11 mouse cellular contexts compared by ENCODE assay signal in genomic region chr6:49055256-49055733, GRCm38 (mm10). TPM values are rescaled to one million over a fixed set of nuclear protein-coding genes. Genes with fewer than 3 reads are reported as not detected.
DNase-seq lines count a peak whose midpoint lies in the region; ATAC-seq and TF ChIP-seq lines count a peak whose summit lies in the region.
"Had no signal": no experiment of that assay in that cellular context is flagged by ENCODE, and none has a peak within 500 bp of the region (broad histone marks: within the 10 kb centered on the region; RNA-seq: fewer than 3 reads in every experiment).

No protein-coding gene starts in this region.

- no peak for TF ChIP-seq CTCF in kidney, adult 2 months (conservative IDR thresholded peaks at IDR 0.05; ENCODE audit: insufficient read depth, insufficient read length, low read depth, low read length)
- no peak for TF ChIP-seq CTCF in hindbrain, postnatal 0 days (IDR thresholded peaks at IDR 0.05; ENCODE audit: low read depth)

- H3K27me3 ChIP-seq in kidney, embryonic 15.5 days: no peaks in the 10 kb centered on the region
- no peaks in the 10 kb centered on the region for H3K27me3 ChIP-seq in kidney, adult 2 months (replicated peaks; ENCODE audit: control insufficient read depth, insufficient read depth, low read length)
- no peaks in the 10 kb centered on the region for H3K27me3 ChIP-seq in embryonic facial prominence, embryonic 14.5 days (replicated peaks; ENCODE audit: control insufficient read depth, insufficient read depth, low read length)
- H3K27me3 ChIP-seq in hindbrain, postnatal 0 days (ENCODE audit: insufficient read depth, low read length): no peaks in the 10 kb centered on the region
- no peaks in the 10 kb centered on the region for H3K27me3 ChIP-seq in neural tube, embryonic 13.5 days
- H3K27me3 ChIP-seq in intestine, embryonic 16.5 days (replicated peaks; ENCODE audit: control insufficient read depth, insufficient read depth, low read length): no peaks in the 10 kb centered on the region
- H3K27me3 ChIP-seq: intestine, embryonic 15.5 days; Patski had no signal

- ATAC-seq in kidney, embryonic 15.5 days (replicated peaks; ENCODE audit: low FRiP score): peak; percentile 49; the same call in 1 of the 2 replicates
- no peak for ATAC-seq in embryonic facial prominence, embryonic 14.5 days (ENCODE audit: low read depth)
- ATAC-seq in hindbrain, postnatal 0 days: peak; percentile 77
- peak; percentile 74; the same call in 1 of the 2 replicates for ATAC-seq in neural tube, embryonic 13.5 days (ENCODE audit: low read depth)
- ATAC-seq in intestine, embryonic 16.5 days: no peak
- no peak for ATAC-seq in CD4-positive, CD25-positive, alpha-beta regulatory T cell, adult 4 months
- ATAC-seq: intestine, embryonic 15.5 days; Patski had no signal

- H3K9ac ChIP-seq in kidney, embryonic 15.5 days: no peak overlapping the region
- H3K9ac ChIP-seq in embryonic facial prominence, embryonic 14.5 days (ENCODE audit: low read depth, low read length): no peak overlapping the region
- peak overlapping the region; percentile 37; the same call in 1 of the 2 replicates for H3K9ac ChIP-seq in hindbrain, postnatal 0 days (replicated peaks; ENCODE audit: low read length)
- no peak overlapping the region for H3K9ac ChIP-seq in neural tube, embryonic 13.5 days
- H3K9ac ChIP-seq in intestine, embryonic 16.5 days (ENCODE audit: low read depth, low read length): no peak overlapping the region
- H3K9ac ChIP-seq: intestine, embryonic 15.5 days had no signal

- H3K4me3 ChIP-seq in kidney, embryonic 15.5 days (replicated peaks): no peak overlapping the region
- H3K4me3 ChIP-seq in kidney, adult 2 months (ENCODE audit: insufficient read depth, low read depth, low read length): no peak overlapping the region
- no peak overlapping the region for H3K4me3 ChIP-seq in embryonic facial prominence, embryonic 14.5 days (ENCODE audit: low read depth, low read length)
- no peak overlapping the region for H3K4me3 ChIP-seq in hindbrain, postnatal 0 days (ENCODE audit: low read length)
- H3K4me3 ChIP-seq in neural tube, embryonic 13.5 days: no peak overlapping the region
- no peak overlapping the region for H3K4me3 ChIP-seq in intestine, embryonic 16.5 days (ENCODE audit: low read length)
- H3K4me3 ChIP-seq: intestine, embryonic 15.5 days had no signal

- 19% methylated on average over 7 of the region's 7 CpGs for WGBS in kidney, embryonic 15.5 days
- 28% methylated on average over 7 of the region's 7 CpGs for WGBS in kidney, adult 2 months
- WGBS in embryonic facial prominence, embryonic 14.5 days: 7% methylated on average over 7 of the region's 7 CpGs
- WGBS in hindbrain, postnatal 0 days: 5% methylated on average over 7 of the region's 7 CpGs
- WGBS in neural tube, embryonic 13.5 days: 2% methylated on average over 7 of the region's 7 CpGs
- WGBS in intestine, embryonic 16.5 days: 42% methylated on average over 7 of the region's 7 CpGs

- TF ChIP-seq POLR2A in kidney, adult 2 months (IDR thresholded peaks at IDR 0.05; ENCODE audit: low read depth, low read length): no peak

- H3K4me1 ChIP-seq in kidney, embryonic 15.5 days: peaks cover 9% of the 10 kb centered on the region
- no peaks in the 10 kb centered on the region for H3K4me1 ChIP-seq in kidney, adult 2 months (ENCODE audit: control insufficient read depth, insufficient read depth, low read length)
- no peaks in the 10 kb centered on the region for H3K4me1 ChIP-seq in embryonic facial prominence, embryonic 14.5 days (ENCODE audit: control insufficient read depth, insufficient read depth, low read length)
- peaks cover 5% of the 10 kb centered on the region; the same call in 1 of the 2 replicates for H3K4me1 ChIP-seq in hindbrain, postnatal 0 days (ENCODE audit: insufficient read depth, low read length)
- H3K4me1 ChIP-seq in neural tube, embryonic 13.5 days (replicated peaks): peaks cover 15% of the 10 kb centered on the region
- H3K4me1 ChIP-seq in intestine, embryonic 16.5 days (ENCODE audit: control insufficient read depth, insufficient read depth, low read length): no peaks in the 10 kb centered on the region
- H3K4me1 ChIP-seq: intestine, embryonic 15.5 days had no signal

- no peak overlapping the region for H3K4me2 ChIP-seq in kidney, embryonic 15.5 days
- no peak overlapping the region for H3K4me2 ChIP-seq in embryonic facial prominence, embryonic 14.5 days (ENCODE audit: low read depth, low read length)
- 0 out of 2 replicates have a peak overlapping the region, but pooled peaks have one; percentile 18 for H3K4me2 ChIP-seq in hindbrain, postnatal 0 days (ENCODE audit: low read depth, low read length)
- no peak overlapping the region; the same call in 1 of the 2 replicates for H3K4me2 ChIP-seq in neural tube, embryonic 13.5 days
- H3K4me2 ChIP-seq in intestine, embryonic 16.5 days (ENCODE audit: low read depth, low read length): no peak overlapping the region
- H3K4me2 ChIP-seq: intestine, embryonic 15.5 days had no signal

- peaks cover 3% of the 10 kb centered on the region; the same call in 1 of the 2 replicates for H3K9me3 ChIP-seq in kidney, embryonic 15.5 days (replicated peaks)
- H3K9me3 ChIP-seq in embryonic facial prominence, embryonic 14.5 days (ENCODE audit: control insufficient read depth, low read length): no peaks in the 10 kb centered on the region
- H3K9me3 ChIP-seq in hindbrain, postnatal 0 days (ENCODE audit: low read length): no peaks in the 10 kb centered on the region
- H3K9me3 ChIP-seq in neural tube, embryonic 13.5 days: no peaks in the 10 kb centered on the region
- H3K9me3 ChIP-seq in intestine, embryonic 16.5 days (ENCODE audit: control insufficient read depth, low read length): no peaks in the 10 kb centered on the region
- H3K9me3 ChIP-seq: intestine, embryonic 15.5 days had no signal

- DNase-seq in kidney, adult 2 months: no peak
- peak; percentile 29 for DNase-seq in embryonic facial prominence, embryonic 14.5 days (ENCODE audit: low spot score)
- DNase-seq in hindbrain, postnatal 0 days (ENCODE audit: low spot score): peak; percentile 71
- DNase-seq in heart, adult 18-20 months: no peak
- DNase-seq: liver had no signal

- no peaks in the 10 kb centered on the region for H3K36me3 ChIP-seq in kidney, embryonic 15.5 days
- no peaks in the 10 kb centered on the region for H3K36me3 ChIP-seq in kidney, adult 2 months (ENCODE audit: control insufficient read depth, insufficient read depth, low read length)
- no peaks in the 10 kb centered on the region for H3K36me3 ChIP-seq in embryonic facial prominence, embryonic 14.5 days (ENCODE audit: control insufficient read depth, insufficient read depth, low read length)
- no peaks in the 10 kb centered on the region for H3K36me3 ChIP-seq in hindbrain, postnatal 0 days (ENCODE audit: insufficient read depth, low read length)
- H3K36me3 ChIP-seq in neural tube, embryonic 13.5 days: no peaks in the 10 kb centered on the region
- H3K36me3 ChIP-seq in intestine, embryonic 16.5 days (ENCODE audit: control insufficient read depth, insufficient read depth, low read length): no peaks in the 10 kb centered on the region
- H3K36me3 ChIP-seq: intestine, embryonic 15.5 days had no signal

- H3K27ac ChIP-seq in kidney, embryonic 15.5 days: peak overlapping the region; percentile 37; the same call in 1 of the 2 replicates
- no peak overlapping the region for H3K27ac ChIP-seq in kidney, adult 2 months (ENCODE audit: insufficient read depth, low read depth, low read length)
- H3K27ac ChIP-seq in embryonic facial prominence, embryonic 14.5 days (replicated peaks; ENCODE audit: low read depth, low read length): no peak overlapping the region
- H3K27ac ChIP-seq in hindbrain, postnatal 0 days: peak overlapping the region; percentile 51; the same call in 1 of the 2 replicates
- H3K27ac ChIP-seq in neural tube, embryonic 13.5 days (replicated peaks): peak overlapping the region; percentile 69
- no peak overlapping the region for H3K27ac ChIP-seq in intestine, embryonic 16.5 days (ENCODE audit: low read length)
- H3K27ac ChIP-seq: intestine, embryonic 15.5 days had no signal

RNA-seq across cellular contexts. Expression of gene Malsu1, which starts 18.3 kb away (rescaled TPM):
- polyA plus RNA-seq in kidney, embryonic 15.5 days (2015; fragmentation: Nextera tagmentation; extraction: Ambion mirVana): 77.6 and 79.6 TPM in 2 replicates
- 22.7 and 27.0 TPM in 2 replicates for polyA plus RNA-seq in kidney, adult 2 months (2012; rRNA removed)
- 69.8 and 72.1 TPM in 2 replicates for polyA plus RNA-seq in embryonic facial prominence, embryonic 14.5 days (2014; fragmentation: Nextera tagmentation; extraction: Ambion mirVana)
- 19.9 and 53.1 TPM in 2 replicates for total RNA-seq in hindbrain, postnatal 0 days (2014; rRNA removed)
- polyA plus RNA-seq in hindbrain, postnatal 0 days (2015; fragmentation: Nextera tagmentation; extraction: Ambion mirVana): 97.4 and 99.8 TPM in 2 replicates
- 70.2 and 73.9 TPM in 2 replicates for polyA plus RNA-seq in neural tube, embryonic 13.5 days (2015; fragmentation: Nextera tagmentation; extraction: Ambion mirVana)
- polyA plus RNA-seq in intestine, embryonic 16.5 days (2015; fragmentation: Nextera tagmentation; extraction: Ambion mirVana): 69.1 and 74.4 TPM in 2 replicates
- total RNA-seq in heart, adult 18-20 months (2021): 10 to 100 TPM; 40.5 to 45.0 TPM
- 10 to 100 TPM; 22.2 to 42.4 TPM for polyA plus RNA-seq in CD4-positive, CD25-positive, alpha-beta regulatory T cell, adult 4 months (2017; shearing (Covaris generic))

RNA-seq across cellular contexts. Expression of gene Gpnmb, which starts 18.9 kb away (rescaled TPM):
- 0.38 and 1.1 TPM in 2 replicates for polyA plus RNA-seq in kidney, embryonic 15.5 days (2015; fragmentation: Nextera tagmentation; extraction: Ambion mirVana)
- polyA plus RNA-seq in kidney, adult 2 months (2012; rRNA removed): 1.2 and 1.7 TPM in 2 replicates
- 1.2 and 1.6 TPM in 2 replicates for polyA plus RNA-seq in embryonic facial prominence, embryonic 14.5 days (2014; fragmentation: Nextera tagmentation; extraction: Ambion mirVana)
- 0.29 and 0.89 TPM in 2 replicates for total RNA-seq in hindbrain, postnatal 0 days (2014; rRNA removed)
- 0.44 and 0.45 TPM in 2 replicates for polyA plus RNA-seq in hindbrain, postnatal 0 days (2015; fragmentation: Nextera tagmentation; extraction: Ambion mirVana)
- polyA plus RNA-seq in neural tube, embryonic 13.5 days (2015; fragmentation: Nextera tagmentation; extraction: Ambion mirVana): 0.31 and 0.74 TPM in 2 replicates
- 0.12 and 0.15 TPM in 2 replicates for polyA plus RNA-seq in intestine, embryonic 16.5 days (2015; fragmentation: Nextera tagmentation; extraction: Ambion mirVana)
- total RNA-seq in heart, adult 18-20 months (2021): 1 to 10 TPM in 1 of 2 experiments, under 1 TPM in 1; 0.89 to 1.7 TPM
- 1 to 10 TPM; 2.0 to 2.4 TPM for polyA plus RNA-seq in CD4-positive, CD25-positive, alpha-beta regulatory T cell, adult 4 months (2017; shearing (Covaris generic))

Comparison
In these comparisons a context has a peak if more than half of its experiments do, and no peak if none do; other contexts are left out.
1. H3K27ac ChIP-seq: peak in kidney, embryonic 15.5 days (single experiment), hindbrain, postnatal 0 days (single experiment) and neural tube, embryonic 13.5 days (single experiment); none in kidney, adult 2 months (single experiment), embryonic facial prominence, embryonic 14.5 days (single experiment) and intestine, embryonic 16.5 days (single experiment).
2. ATAC-seq: peak in kidney, embryonic 15.5 days (single experiment), hindbrain, postnatal 0 days (single experiment) and neural tube, embryonic 13.5 days (single experiment); none in embryonic facial prominence, embryonic 14.5 days (single experiment), intestine, embryonic 16.5 days (single experiment) and CD4-positive, CD25-positive, alpha-beta regulatory T cell, adult 4 months (single experiment).
3. DNase-seq: peak in embryonic facial prominence, embryonic 14.5 days (single experiment) and hindbrain, postnatal 0 days (single experiment); none in kidney, adult 2 months (single experiment) and heart, adult 18-20 months (0 of 2).